Mouse (Mus musculus) hematopoietic stem cell, adult 5-6 weeks (primary cell): ENCODE measurements around the gene Ngrn. TPM values are rescaled to one million over a fixed set of nuclear protein-coding genes. Genes with fewer than 3 reads are reported as not detected.

ENCODE experiments used
- ATAC-seq, 2 experiments: fragments of 125-278 bp in 1 of 2; replicated peaks in 1 of 2; 2 replicates each; pipeline ENCODE4 v1.8.0; 2016 to 2017; ENCODE audit warnings: inconsistent platforms in 2 of 2, mild to moderate bottlenecking in 2 of 2, moderate number of reproducible peaks in 2 of 2, low read depth in 1 of 2, moderate TSS enrichment in 1 of 2; ENCODE audit not compliant: low FRiP score in 2 of 2, poor library complexity in 2 of 2, severe bottlenecking in 2 of 2, insufficient read depth in 1 of 2, low TSS enrichment in 1 of 2
- total RNA-seq: library from RNA; stranded (forward); fragments of 172-1452, 232-1000 nt; gene quantifications from 2 replicates; pipeline ENCODE4 v1.2.3, GENCODE M21; 2017

Ngrn gene
- total RNA-seq, 1 experiment from 2014 or later, result 30.3 TPM

GRCm38 (mm10) chr7:80294062-80294763, 33.2 kb downstream of the Ngrn start, which contains the start of gene Prc1:
TSS of gene Prc1 (plus strand) at chr7:80294450.
- ATAC-seq, result peak; percentile 99

- ATAC-seq, result no peak
Observed at GRCm38 (mm10) chr7:80294764-80295648, 34.0 kb downstream of the Ngrn start.

- no peak for ATAC-seq
Observed at GRCm38 (mm10) chr7:80296462-80296861, 35.4 kb downstream of the Ngrn start.

- ATAC-seq, result no peak
Observed at GRCm38 (mm10) chr7:80297041-80297440, 36.0 kb downstream of the Ngrn start.

- ATAC-seq, result no peak
Observed at GRCm38 (mm10) chr7:80298754-80299153, 37.7 kb downstream of the Ngrn start.

- ATAC-seq, result no peak; a peak in 1 of 4 replicates
Observed at GRCm38 (mm10) chr7:80299568-80299967, 38.6 kb downstream of the Ngrn start.

GRCm38 (mm10) chr7:80301522-80301921, 40.5 kb downstream of the Ngrn start:
- ATAC-seq, result no peak

- ATAC-seq, result no peak
Observed at GRCm38 (mm10) chr7:80307766-80308165, 46.8 kb downstream of the Ngrn start.

- no peak for ATAC-seq
Observed at GRCm38 (mm10) chr7:80310771-80311170, 49.8 kb downstream of the Ngrn start.

Other genes starting within 250 kb of the Ngrn start
- 18.9 and 19.7 TPM in 2 replicates for gene Zfp710, start 236.4 kb upstream of the Ngrn start, total RNA-seq
- 180 and 242 TPM in 2 replicates for gene Idh2, start 145.8 kb upstream of the Ngrn start, total RNA-seq
- gene Sema4b, start 74.4 kb upstream of the Ngrn start, total RNA-seq, result 9.2 and 11.4 TPM in 2 replicates
- gene Cib1, start 28.4 kb upstream of the Ngrn start, total RNA-seq, result 28.0 and 29.3 TPM in 2 replicates
- gene Gdpgp1, start 28.4 kb upstream of the Ngrn start, total RNA-seq, result 3.0 and 3.1 TPM in 2 replicates
- 0.81 TPM in 1 of 2 replicates, not detected in the other for gene Ttll13, start 14.8 kb upstream of the Ngrn start, total RNA-seq
- 27.2 and 36.7 TPM in 2 replicates for gene Vps33b, start 8.4 kb downstream of the Ngrn start, total RNA-seq
- gene Prc1, start 33.2 kb downstream of the Ngrn start, total RNA-seq, result 145 and 166 TPM in 2 replicates
- gene Rccd1, start 63.2 kb downstream of the Ngrn start, total RNA-seq, result 11.0 and 23.2 TPM in 2 replicates
- gene Unc45a, start 79.8 kb downstream of the Ngrn start, total RNA-seq, result 14.4 and 24.5 TPM in 2 replicates
- gene Hddc3, start 81.9 kb downstream of the Ngrn start, total RNA-seq, result 23.5 and 29.5 TPM in 2 replicates
- 61.0 and 65.0 TPM in 2 replicates for gene Man2a2, start 110.2 kb downstream of the Ngrn start, total RNA-seq
- gene Fes, start 126.7 kb downstream of the Ngrn start, total RNA-seq, result 52.5 and 84.0 TPM in 2 replicates
- gene Furin, start 144.2 kb downstream of the Ngrn start, total RNA-seq, result 11.7 and 14.1 TPM in 2 replicates